Mouse (Mus musculus) heart, postnatal 0 days (tissue): ENCODE results near the gene Adssl1. TPM values are rescaled to one million over a fixed set of nuclear protein-coding genes. Genes with fewer than 3 reads are reported as not detected.

Source experiments
- ATAC-seq: fragments of 200-750 bp; cut with Nextera tagmentation; 2 replicates; pipeline ENCODE4 v1.8.0; 2017; ENCODE audit warnings: low read depth, moderate number of reproducible peaks, moderate library complexity; ENCODE audit not compliant: insufficient read depth
- DNase-seq: peaks from one replicate; pipeline ENCODE4 v3.0.0-alpha.2; 2016; ENCODE audit warnings: low spot score
- H3K27ac ChIP-seq: fragments of 300-500 bp; sonication (generic); 2 replicates; pipeline ENCODE4 v1.5.1; 2014; ENCODE audit warnings: low read depth, mild to moderate bottlenecking
- H3K27me3 ChIP-seq: fragments of 300-500 bp; sonication (generic); 2 replicates; pipeline ENCODE4 v1.6.1; 2014; ENCODE audit warnings: low read length, mixed read lengths; ENCODE audit not compliant: control insufficient read depth, insufficient read depth
- H3K36me3 ChIP-seq: fragments of 300-500 bp; sonication (generic); replicated peaks from 2 replicates; pipeline ENCODE4 v1.6.1; 2014; ENCODE audit warnings: low read length, mixed read lengths; ENCODE audit not compliant: control insufficient read depth, insufficient read depth
- H3K4me1 ChIP-seq: fragments of 300-500 bp; sonication (generic); 2 replicates; pipeline ENCODE4 v1.6.1; 2014; ENCODE audit warnings: antibody characterized with exemption; ENCODE audit not compliant: control insufficient read depth, insufficient read depth
- H3K4me2 ChIP-seq: fragments of 300-500 bp; sonication (generic); 2 replicates; pipeline ENCODE4 v1.6.1; 2014; ENCODE audit warnings: low read depth, mild to moderate bottlenecking, low read length, moderate library complexity
- H3K4me3 ChIP-seq: fragments of 300-500 bp; sonication (generic); 2 replicates; pipeline ENCODE4 v1.5.1; 2014; ENCODE audit warnings: low read depth, low read length
- H3K9ac ChIP-seq: fragments of 300-500 bp; sonication (generic); replicated peaks from 2 replicates; pipeline ENCODE4 v1.6.1; 2014; ENCODE audit warnings: low read depth, low read length, mixed read lengths
- H3K9me3 ChIP-seq: fragments of 300-500 bp; sonication (generic); replicated peaks from 2 replicates; pipeline ENCODE4 v1.6.1; 2016; ENCODE audit warnings: low read length; ENCODE audit not compliant: control insufficient read depth
- CTCF ChIP-seq: IDR thresholded peaks from 2 replicates; pipeline ENCODE4 v1.5.1; 2016; ENCODE audit warnings: antibody characterized with exemption, control low read depth, low read depth
- EP300 ChIP-seq: IDR thresholded peaks from 2 replicates; pipeline ENCODE4 v1.6.1; 2016; ENCODE audit warnings: antibody characterized with exemption, low read depth
- WGBS: fragments of 180-500 bp; shearing (Covaris S2); extraction: QIAGEN DNeasy Blood & Tissue Kit; methylation state at CpG from one replicate; pipeline ENCODE4 v1.1.7; 2014; 5-methylcytosine and 5-hydroxymethylcytosine counted together
- polyA plus RNA-seq: library from polyadenylated mRNA; unstranded; fragments of >200 nt; fragmentation: Nextera tagmentation; extraction: Ambion mirVana; gene quantifications from 2 replicates; pipeline ENCODE4 v1.2.1, GENCODE M21; 2015
- total RNA-seq: library from RNA; depleted of rRNA; stranded (reverse); fragments of >200 nt; gene quantifications from 2 replicates; pipeline ENCODE4 v1.2.3, GENCODE M21; 2014; ENCODE audit warnings: low replicate concordance

The Adssl1 gene
- total and polyA plus RNA-seq, 2 experiments from 2014 or later = 86.8 to 159 TPM

DNA sequence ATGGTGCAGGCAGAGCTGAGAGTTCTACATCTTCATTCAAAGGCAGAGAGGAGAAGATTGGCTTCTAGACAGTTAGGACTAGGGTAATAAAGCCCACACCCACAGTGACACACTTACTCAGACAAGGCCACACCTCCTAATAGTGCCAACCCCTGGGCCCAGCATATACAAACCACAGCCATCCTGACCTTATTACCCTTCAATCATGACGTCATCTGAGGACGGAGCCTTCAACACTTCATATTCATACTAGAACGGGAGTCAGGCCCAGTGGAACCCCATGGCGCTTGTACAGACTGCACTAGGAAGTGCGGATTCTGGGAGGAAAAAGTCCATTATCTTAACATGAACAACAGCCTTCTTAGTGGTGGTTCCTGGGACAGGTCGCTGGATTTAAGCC lies 23.3 kb downstream of the Adssl1 start:
- WGBS = 76% methylated on average over 6 of the region's 6 CpGs
- ATAC-seq (no peak), DNase-seq (no peak)
- TF ChIP-seq CTCF = no peak
- TF ChIP-seq EP300 = no peak
- no peak overlapping the region for H3K27ac ChIP-seq
- no peak overlapping the region for H3K4me3 ChIP-seq
- H3K27me3 ChIP-seq = no peaks in the 10 kb centered on the region
- no peak overlapping the region for H3K9ac ChIP-seq
- peaks cover 18% of the 10 kb centered on the region; the same call in 1 of the 2 replicates for H3K36me3 ChIP-seq
- H3K4me2 ChIP-seq = no peak overlapping the region
- no peaks in the 10 kb centered on the region for H3K9me3 ChIP-seq
- H3K4me1 ChIP-seq = peaks cover 8% of the 10 kb centered on the region

DNA sequence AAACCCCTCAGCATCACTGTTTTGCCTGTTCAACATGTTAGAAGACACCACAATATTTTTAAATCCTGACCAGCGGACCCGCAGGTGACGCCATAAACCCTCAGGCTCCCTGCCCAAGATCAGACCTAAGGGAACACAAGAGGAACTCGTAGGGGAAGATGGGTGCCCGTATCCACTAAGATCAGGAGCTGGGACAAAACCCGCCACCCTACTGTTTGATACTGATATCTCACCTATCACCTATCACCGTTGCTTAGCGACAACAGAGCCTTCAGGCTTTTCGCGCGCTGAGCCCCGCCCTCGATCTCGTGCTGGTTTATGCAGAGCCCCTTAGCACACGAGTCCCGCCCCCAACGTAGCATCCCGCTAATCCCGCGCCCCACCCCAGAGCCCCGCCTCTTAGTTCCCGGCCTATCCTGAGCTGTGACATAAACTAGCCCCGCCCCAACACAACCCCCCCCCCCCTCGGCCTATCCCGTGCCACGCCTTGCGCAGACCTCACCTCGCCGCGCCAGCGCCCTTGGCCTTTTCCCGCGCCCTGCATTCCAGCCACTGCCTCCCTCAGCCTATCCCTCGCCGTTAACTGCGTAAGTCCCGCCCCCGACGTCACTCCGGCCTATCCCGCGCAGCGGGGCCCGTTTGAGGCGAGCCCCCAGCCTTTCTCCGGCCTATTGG lies 24.5 kb downstream of the Adssl1 start, which contains the start of gene Siva1:
Gene Siva1 (plus strand): TSS at position 500 of the 675 bp plus-strand sequence.
- H3K36me3 ChIP-seq = peaks cover 21% of the 10 kb centered on the region; the same call in 1 of the 2 replicates
- peak within 1 kb of the TSS; percentile 60 for H3K4me3 ChIP-seq
- TF ChIP-seq CTCF = no peak
- no peak for TF ChIP-seq EP300
- H3K4me1 ChIP-seq = peaks cover 8% of the 10 kb centered on the region
- ATAC-seq (peak; percentile 96), DNase-seq (peak; percentile 99)
- H3K9me3 ChIP-seq = no peaks in the 10 kb centered on the region
- WGBS = 1% methylated on average over 46 of the region's 46 CpGs
- peak within 1 kb of the TSS; percentile 55 for H3K9ac ChIP-seq
- H3K4me2 ChIP-seq = peak within 1 kb of the TSS; percentile 89
- H3K27ac ChIP-seq = peak within 1 kb of the TSS; percentile 78
- H3K27me3 ChIP-seq = no peaks in the 10 kb centered on the region

DNA sequence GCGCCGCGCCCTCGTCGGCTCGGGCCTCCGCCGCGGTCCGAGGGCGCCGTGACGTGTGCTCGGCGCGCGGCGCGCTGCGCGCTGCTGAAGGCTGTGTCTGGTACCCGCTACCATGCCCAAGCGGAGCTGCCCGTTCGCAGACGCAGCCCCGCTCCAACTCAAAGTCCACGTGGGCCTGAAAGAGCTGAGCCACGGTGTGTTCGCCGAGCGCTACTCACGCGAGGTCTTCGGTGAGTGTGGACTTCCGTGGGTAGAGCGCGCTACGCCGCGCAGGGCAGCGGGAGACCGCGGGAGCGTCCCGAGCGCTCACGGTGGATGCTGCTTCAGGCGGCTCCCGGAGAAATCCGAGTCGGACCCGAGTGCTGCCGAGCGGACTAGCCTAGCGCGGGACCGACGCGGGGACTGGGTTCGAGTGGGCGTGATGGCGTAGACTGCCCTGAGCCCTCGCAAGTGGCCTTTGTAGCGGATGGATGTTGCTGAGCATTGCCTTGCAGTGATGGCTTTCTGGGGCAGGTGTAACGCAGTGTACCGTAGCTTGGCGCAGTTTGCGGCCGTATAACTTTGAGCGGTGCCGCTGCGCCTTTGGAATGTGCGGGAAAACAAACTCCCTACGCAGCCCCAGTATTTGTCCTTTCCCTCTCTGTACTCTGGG lies 25.1 kb downstream of the Adssl1 start:
- H3K9ac ChIP-seq = peak overlapping the region; percentile 55
- WGBS = under 1% methylated on average over 73 of the region's 75 CpGs
- H3K27ac ChIP-seq = peak overlapping the region; percentile 78
- peaks cover 8% of the 10 kb centered on the region for H3K4me1 ChIP-seq
- H3K9me3 ChIP-seq = no peaks in the 10 kb centered on the region
- peak overlapping the region; percentile 60 for H3K4me3 ChIP-seq
- H3K36me3 ChIP-seq = peaks cover 14% of the 10 kb centered on the region; the same call in 1 of the 2 replicates
- no peaks in the 10 kb centered on the region for H3K27me3 ChIP-seq
- TF ChIP-seq EP300 = no peak
- TF ChIP-seq CTCF = no peak
- ATAC-seq (peak; percentile 0; the same call in 1 of the 2 replicates), DNase-seq (no peak)
- peak overlapping the region; percentile 89 for H3K4me2 ChIP-seq

DNA sequence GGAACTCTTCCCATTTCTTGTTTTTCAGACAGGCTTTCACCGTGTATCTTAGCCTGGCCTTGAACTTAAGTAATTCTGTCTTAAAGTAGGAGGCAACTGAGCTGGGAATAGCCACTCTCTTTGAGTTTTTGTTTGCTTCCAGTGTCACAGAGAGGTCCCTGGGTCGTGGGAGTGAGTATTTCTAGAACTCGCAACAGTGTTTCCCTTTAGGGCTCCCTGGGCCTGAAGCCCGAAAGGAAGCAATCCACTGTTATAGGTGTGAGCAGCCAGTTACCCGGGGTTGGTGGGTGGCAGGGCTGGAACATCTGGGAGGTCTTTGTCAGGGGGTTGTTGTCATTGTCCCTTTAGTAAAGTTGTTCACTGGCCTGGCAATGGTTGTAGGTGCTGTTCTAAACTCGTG lies 26.3 kb downstream of the Adssl1 start:
- DNase-seq = no peak
- Histone ChIP-seq H3K9ac (no peak overlapping the region), H3K9me3 (no peaks in the 10 kb centered on the region), H3K4me3 (no peak overlapping the region), H3K4me2 (peak overlapping the region; percentile 89), H3K27ac (no peak overlapping the region), H3K27me3 (no peaks in the 10 kb centered on the region), H3K4me1 (peaks cover 8% of the 10 kb centered on the region), H3K36me3 (peaks cover 7% of the 10 kb centered on the region; the same call in 1 of the 2 replicates)
- WGBS = 39% methylated on average over 6 of the region's 6 CpGs
- no peak for TF ChIP-seq CTCF
- TF ChIP-seq EP300 = no peak
- no peak for ATAC-seq

DNA sequence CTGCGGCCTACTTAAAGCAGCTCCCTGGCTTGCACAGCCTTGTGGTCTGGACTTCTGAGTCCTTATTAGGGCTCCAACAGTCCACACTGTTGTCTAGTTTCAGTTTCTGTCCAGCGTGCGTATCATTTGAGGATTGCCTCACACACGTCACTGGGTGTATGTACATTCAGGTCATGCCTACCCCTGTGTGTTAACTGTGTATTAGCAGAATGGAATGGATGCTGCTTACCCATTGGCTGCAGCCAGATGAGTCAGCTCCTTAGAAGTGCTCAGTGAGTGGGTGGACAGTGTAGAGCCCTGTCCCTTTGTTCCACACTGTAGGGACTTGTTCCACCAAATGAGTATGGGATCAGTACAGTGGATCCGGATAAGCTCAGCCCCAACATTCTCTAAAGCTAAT lies 28.2 kb downstream of the Adssl1 start:
- ATAC-seq (no peak), DNase-seq (no peak)
- Histone ChIP-seq H3K36me3 (peaks cover 22% of the 10 kb centered on the region), H3K27ac (no peak overlapping the region), H3K9me3 (no peaks in the 10 kb centered on the region), H3K27me3 (no peaks in the 10 kb centered on the region), H3K4me1 (peaks cover 11% of the 10 kb centered on the region), H3K9ac (no peak overlapping the region), H3K4me3 (no peak overlapping the region), H3K4me2 (no peak overlapping the region)
- 87% methylated on average over 5 of the region's 5 CpGs for WGBS
- TF ChIP-seq EP300 (no peak), CTCF (no peak)
